In genomic region chr6:135149175-135149574, GRCm38 (mm10) we compare ENCODE assay signal across 15 mouse cellular contexts. TPM values are rescaled to one million over a fixed set of nuclear protein-coding genes. Genes with fewer than 3 reads are reported as not detected.
DNase-seq lines count a peak whose midpoint lies in the region; ATAC-seq lines count a peak whose summit lies in the region.
"Had no signal": no experiment of that assay in that cellular context is flagged by ENCODE, and none has a peak within 500 bp of the region (broad histone marks: within the 10 kb centered on the region; RNA-seq: fewer than 3 reads in every experiment).

No protein-coding gene starts in this region.

- no peak overlapping the region for H3K4me2 ChIP-seq in heart, embryonic 11.5 days
- H3K4me2 ChIP-seq in limb, embryonic 11.5 days (ENCODE audit: low read depth, severe bottlenecking), result no peak overlapping the region
- H3K4me2 ChIP-seq in midbrain, embryonic 13.5 days (replicated peaks), result no peak overlapping the region
- no peak overlapping the region for H3K4me2 ChIP-seq in midbrain, embryonic 14.5 days (ENCODE audit: low read length)
- H3K4me2 ChIP-seq: embryonic facial prominence, embryonic 15.5 days; limb, embryonic 12.5 days; neural tube, embryonic 12.5 days had no signal

- no peaks in the 10 kb centered on the region for H3K27me3 ChIP-seq in heart, embryonic 11.5 days (ENCODE audit: control insufficient read depth, insufficient read depth, low read length)
- H3K27me3 ChIP-seq in limb, embryonic 11.5 days (ENCODE audit: control insufficient read depth, insufficient read depth, low read length), result no peaks in the 10 kb centered on the region
- H3K27me3 ChIP-seq in limb, embryonic 10.5 days (ENCODE audit: low read depth, poor library complexity, severe bottlenecking), result no peaks in the 10 kb centered on the region; the same call in 1 of the 2 replicates
- H3K27me3 ChIP-seq in midbrain, embryonic 13.5 days, result no peaks in the 10 kb centered on the region; the same call in 1 of the 2 replicates
- no peaks in the 10 kb centered on the region for H3K27me3 ChIP-seq in midbrain, embryonic 14.5 days (ENCODE audit: control insufficient read depth, insufficient read depth, low read length)
- H3K27me3 ChIP-seq: embryonic facial prominence, embryonic 15.5 days; limb, embryonic 12.5 days; neural tube, embryonic 12.5 days had no signal

- DNase-seq in heart, adult 11 months, result peak; percentile 60
- no peak for DNase-seq in limb, embryonic 11.5 days (ENCODE audit: low spot score)
- DNase-seq in limb, embryonic 10.5 days (ENCODE audit: low spot score), result no peak
- no peak for DNase-seq in midbrain, embryonic 14.5 days
- DNase-seq in right cerebral cortex, postnatal 10 days (ENCODE audit: low spot score in 2 of 2), result no peak
- DNase-seq: lung, adult 18-20 months had no signal

- H3K9ac ChIP-seq in heart, embryonic 11.5 days (ENCODE audit: low read depth, low read length), result no peak overlapping the region
- no peak overlapping the region for H3K9ac ChIP-seq in limb, embryonic 11.5 days (ENCODE audit: low read length)
- no peak overlapping the region for H3K9ac ChIP-seq in midbrain, embryonic 13.5 days (replicated peaks)
- H3K9ac ChIP-seq in midbrain, embryonic 14.5 days (replicated peaks; ENCODE audit: low read length), result no peak overlapping the region
- H3K9ac ChIP-seq: embryonic facial prominence, embryonic 15.5 days; limb, embryonic 12.5 days; neural tube, embryonic 12.5 days had no signal

- no peak for ATAC-seq in heart, embryonic 11.5 days (replicated peaks; ENCODE audit: insufficient number of reproducible peaks, low FRiP score, low TSS enrichment)
- 0 out of 2 replicates have a peak, but pooled peaks have one; percentile 19 for ATAC-seq in limb, embryonic 11.5 days (ENCODE audit: insufficient number of reproducible peaks, low FRiP score, low TSS enrichment, low read depth)
- peak; percentile 12; the same call in 1 of the 2 replicates for ATAC-seq in midbrain, embryonic 13.5 days
- ATAC-seq in midbrain, embryonic 14.5 days (ENCODE audit: low FRiP score, low TSS enrichment), result no peak
- ATAC-seq: inflammation-experienced regulatory T-cells, adult 6 months had no signal

- no peak overlapping the region for H3K4me3 ChIP-seq in heart, embryonic 11.5 days (ENCODE audit: low read depth, low read length)
- no peak overlapping the region for H3K4me3 ChIP-seq in limb, embryonic 11.5 days (ENCODE audit: low read depth, low read length)
- no peak overlapping the region for H3K4me3 ChIP-seq in limb, embryonic 10.5 days
- no peak overlapping the region for H3K4me3 ChIP-seq in midbrain, embryonic 13.5 days (replicated peaks)
- no peak overlapping the region for H3K4me3 ChIP-seq in midbrain, embryonic 14.5 days (replicated peaks; ENCODE audit: low read depth, low read length)
- H3K4me3 ChIP-seq: embryonic facial prominence, embryonic 15.5 days; hindbrain, embryonic 10.5 days; limb, embryonic 12.5 days; neural tube, embryonic 12.5 days had no signal

- H3K27ac ChIP-seq in heart, embryonic 11.5 days (ENCODE audit: low read depth, low read length), result no peak overlapping the region
- no peak overlapping the region for H3K27ac ChIP-seq in limb, embryonic 11.5 days (replicated peaks; ENCODE audit: low read depth, low read length)
- H3K27ac ChIP-seq in limb, embryonic 10.5 days, result no peak overlapping the region
- no peak overlapping the region for H3K27ac ChIP-seq in midbrain, embryonic 13.5 days
- no peak overlapping the region for H3K27ac ChIP-seq in midbrain, embryonic 14.5 days (replicated peaks; ENCODE audit: low read depth, low read length)
- H3K27ac ChIP-seq: embryonic facial prominence, embryonic 15.5 days; hindbrain, embryonic 10.5 days; limb, embryonic 12.5 days; neural tube, embryonic 12.5 days had no signal

- H3K4me1 ChIP-seq in heart, embryonic 11.5 days (ENCODE audit: control insufficient read depth, insufficient read depth, low read length), result no peaks in the 10 kb centered on the region
- H3K4me1 ChIP-seq in limb, embryonic 11.5 days (ENCODE audit: control insufficient read depth, insufficient read depth, low read length), result no peaks in the 10 kb centered on the region
- H3K4me1 ChIP-seq in limb, embryonic 10.5 days, result no peaks in the 10 kb centered on the region
- H3K4me1 ChIP-seq in midbrain, embryonic 13.5 days (replicated peaks), result no peaks in the 10 kb centered on the region; the same call in 1 of the 2 replicates
- H3K4me1 ChIP-seq in midbrain, embryonic 14.5 days (ENCODE audit: control insufficient read depth, insufficient read depth, low read length), result no peaks in the 10 kb centered on the region
- H3K4me1 ChIP-seq: embryonic facial prominence, embryonic 15.5 days; hindbrain, embryonic 10.5 days; neural tube, embryonic 12.5 days had no signal

- H3K9me3 ChIP-seq in heart, embryonic 11.5 days (replicated peaks; ENCODE audit: control insufficient read depth, low read length), result no peaks in the 10 kb centered on the region
- 0 out of 2 replicates have a peak, but pooled peaks cover 2% of the 10 kb centered on the region for H3K9me3 ChIP-seq in limb, embryonic 11.5 days (ENCODE audit: control insufficient read depth, low read length)
- H3K9me3 ChIP-seq in limb, embryonic 10.5 days (replicated peaks), result no peaks in the 10 kb centered on the region
- no peaks in the 10 kb centered on the region for H3K9me3 ChIP-seq in midbrain, embryonic 13.5 days
- H3K9me3 ChIP-seq in midbrain, embryonic 14.5 days (ENCODE audit: control insufficient read depth, low read length), result no peaks in the 10 kb centered on the region
- H3K9me3 ChIP-seq: embryonic facial prominence, embryonic 15.5 days; hindbrain, embryonic 10.5 days; neural tube, embryonic 12.5 days had no signal

- 77% methylated on average over 4 of the region's 4 CpGs for WGBS in heart, embryonic 11.5 days (ENCODE audit: insufficient replicate concordance)
- WGBS in limb, embryonic 11.5 days, result 84% methylated on average over 4 of the region's 4 CpGs
- 69% methylated on average over 4 of the region's 4 CpGs for WGBS in limb, embryonic 10.5 days
- 82% methylated on average over 4 of the region's 4 CpGs for WGBS in midbrain, embryonic 13.5 days
- 84% methylated on average over 4 of the region's 4 CpGs for WGBS in midbrain, embryonic 14.5 days

- H3K36me3 ChIP-seq in heart, embryonic 11.5 days (ENCODE audit: control insufficient read depth, insufficient read depth, low read length), result no peaks in the 10 kb centered on the region
- H3K36me3 ChIP-seq in limb, embryonic 11.5 days (ENCODE audit: control insufficient read depth, insufficient read depth, low read length), result no peaks in the 10 kb centered on the region
- no peaks in the 10 kb centered on the region for H3K36me3 ChIP-seq in limb, embryonic 10.5 days
- H3K36me3 ChIP-seq in midbrain, embryonic 13.5 days, result no peaks in the 10 kb centered on the region
- H3K36me3 ChIP-seq in midbrain, embryonic 14.5 days (ENCODE audit: control insufficient read depth, insufficient read depth, low read length), result no peaks in the 10 kb centered on the region
- H3K36me3 ChIP-seq: embryonic facial prominence, embryonic 15.5 days; hindbrain, embryonic 10.5 days; limb, embryonic 12.5 days; neural tube, embryonic 12.5 days had no signal

RNA-seq across cellular contexts. Expression of gene Gprc5d, which starts 31.1 kb away (rescaled TPM):
- not detected in 2 replicates for polyA plus RNA-seq in heart, embryonic 11.5 days (2014; fragmentation: Nextera tagmentation; extraction: Ambion mirVana)
- not detected in 2 replicates for polyA plus RNA-seq in limb, embryonic 11.5 days (2014; fragmentation: Nextera tagmentation; extraction: Ambion mirVana)
- not detected in 2 replicates for polyA plus RNA-seq in limb, embryonic 10.5 days (2016; fragmentation: Nextera tagmentation; extraction: Ambion mirVana)
- 0.12 TPM in 1 of 2 replicates, not detected in the other for polyA plus RNA-seq in midbrain, embryonic 13.5 days (2015; fragmentation: Nextera tagmentation; extraction: Ambion mirVana)
- polyA plus RNA-seq in midbrain, embryonic 14.5 days (2014; fragmentation: Nextera tagmentation; extraction: Ambion mirVana), result not detected in 2 replicates
- polyA plus RNA-seq: CD4-positive, CD25-positive, alpha-beta regulatory T cell, adult 4 months; hindbrain, embryonic 10.5 days; inflammation-experienced regulatory T-cells, adult 6 months; limb, embryonic 12.5 days; neural tube, embryonic 12.5 days; stomach, embryonic 14.5 days had no signal

RNA-seq across cellular contexts. Expression of gene Fam234b, which starts 48.6 kb away (rescaled TPM):
- polyA plus RNA-seq in heart, embryonic 11.5 days (2014; fragmentation: Nextera tagmentation; extraction: Ambion mirVana), result 11.2 and 11.3 TPM in 2 replicates
- polyA plus RNA-seq in limb, embryonic 11.5 days (2014; fragmentation: Nextera tagmentation; extraction: Ambion mirVana), result 20.4 and 21.2 TPM in 2 replicates
- polyA plus RNA-seq in limb, embryonic 10.5 days (2016; fragmentation: Nextera tagmentation; extraction: Ambion mirVana), result 14.0 and 18.7 TPM in 2 replicates
- polyA plus RNA-seq in midbrain, embryonic 13.5 days (2015; fragmentation: Nextera tagmentation; extraction: Ambion mirVana), result 67.0 and 74.1 TPM in 2 replicates
- polyA plus RNA-seq in midbrain, embryonic 14.5 days (2014; fragmentation: Nextera tagmentation; extraction: Ambion mirVana), result 122 and 133 TPM in 2 replicates

RNA-seq across cellular contexts. Expression of gene Hebp1, which starts 48.6 kb away (rescaled TPM):
- polyA plus RNA-seq in heart, embryonic 11.5 days (2014; fragmentation: Nextera tagmentation; extraction: Ambion mirVana), result 7.2 and 15.2 TPM in 2 replicates
- polyA plus RNA-seq in limb, embryonic 11.5 days (2014; fragmentation: Nextera tagmentation; extraction: Ambion mirVana), result 1.3 and 3.8 TPM in 2 replicates
- 3.8 and 4.3 TPM in 2 replicates for polyA plus RNA-seq in limb, embryonic 10.5 days (2016; fragmentation: Nextera tagmentation; extraction: Ambion mirVana)
- polyA plus RNA-seq in midbrain, embryonic 13.5 days (2015; fragmentation: Nextera tagmentation; extraction: Ambion mirVana), result 2.7 and 3.4 TPM in 2 replicates
- 3.5 and 8.0 TPM in 2 replicates for polyA plus RNA-seq in midbrain, embryonic 14.5 days (2014; fragmentation: Nextera tagmentation; extraction: Ambion mirVana)

Comparison
In these comparisons a context has a peak if more than half of its experiments do, and no peak if none do; other contexts are left out.
1. ATAC-seq: peak in limb, embryonic 11.5 days (single experiment) and midbrain, embryonic 13.5 days (single experiment); none in heart, embryonic 11.5 days (single experiment) and midbrain, embryonic 14.5 days (single experiment).